Mouse (Mus musculus) forebrain, embryonic 13.5 days (tissue): ENCODE data around the gene Klhl42. TPM values are rescaled to one million over a fixed set of nuclear protein-coding genes. Genes with fewer than 3 reads are reported as not detected.

ENCODE experiments used
- ATAC-seq: fragments of 200-750 bp; cut with Nextera tagmentation; 2 replicates; pipeline ENCODE4 v1.8.0; 2017
- H3K27ac ChIP-seq: fragments of 300-500 bp; sonication (generic); 2 replicates; pipeline ENCODE4 v1.5.1; 2015; ENCODE audit warnings: inconsistent platforms, mild to moderate bottlenecking, moderate library complexity
- H3K27me3 ChIP-seq: fragments of 300-500 bp; sonication (generic); 2 replicates; pipeline ENCODE4 v1.6.1; 2015; ENCODE audit warnings: mild to moderate bottlenecking, inconsistent platforms
- H3K36me3 ChIP-seq: fragments of 300-500 bp; sonication (generic); 2 replicates; pipeline ENCODE4 v1.6.1; 2015; ENCODE audit warnings: mild to moderate bottlenecking, inconsistent platforms; ENCODE audit not compliant: poor library complexity, severe bottlenecking
- H3K4me1 ChIP-seq: fragments of 300-500 bp; sonication (generic); 2 replicates; pipeline ENCODE4 v1.6.1; 2015; ENCODE audit warnings: inconsistent platforms
- H3K4me2 ChIP-seq: fragments of 300-500 bp; sonication (generic); 2 replicates; pipeline ENCODE4 v1.6.1; 2015; ENCODE audit warnings: inconsistent platforms, mild to moderate bottlenecking, moderate library complexity
- H3K4me3 ChIP-seq: fragments of 300-500 bp; sonication (generic); 2 replicates; pipeline ENCODE4 v1.5.1; 2015; ENCODE audit warnings: mild to moderate bottlenecking, inconsistent platforms
- H3K9ac ChIP-seq: fragments of 300-500 bp; sonication (generic); 2 replicates; pipeline ENCODE4 v1.6.1; 2015; ENCODE audit warnings: mild to moderate bottlenecking, inconsistent platforms
- H3K9me3 ChIP-seq: fragments of 300-500 bp; sonication (generic); replicated peaks from 2 replicates; pipeline ENCODE4 v1.6.1; 2016; ENCODE audit warnings: inconsistent platforms
- WGBS: fragments of 180-500 bp; shearing (Covaris S2); methylation state at CpG from one replicate; pipeline ENCODE4 v1.1.7; 2015; 5-methylcytosine and 5-hydroxymethylcytosine counted together
- polyA plus RNA-seq: library from polyadenylated mRNA; unstranded; fragments of >200 nt; fragmentation: Nextera tagmentation; extraction: Ambion mirVana; gene quantifications from 2 replicates; pipeline ENCODE4 v1.2.1, GENCODE M21; 2015

The Klhl42 gene
- polyA plus RNA-seq, 1 experiment from 2014 or later = 4.0 TPM

- no peaks in the 10 kb centered on the region for H3K27me3 ChIP-seq
- H3K36me3 ChIP-seq = no peaks in the 10 kb centered on the region
- no peak for ATAC-seq
- no peak overlapping the region for H3K27ac ChIP-seq
- no peak overlapping the region for H3K4me2 ChIP-seq
- no peak overlapping the region for H3K4me3 ChIP-seq
- 83% methylated on average over 3 of the region's 3 CpGs for WGBS
- H3K4me1 ChIP-seq = no peaks in the 10 kb centered on the region
- no peaks in the 10 kb centered on the region for H3K9me3 ChIP-seq
- H3K9ac ChIP-seq = no peak overlapping the region
These were observed 27.0 kb downstream of the Klhl42 start for GRCm38 (mm10) chr6:147118190-147118589.

- WGBS = 46% methylated on average over 6 of the region's 6 CpGs
- H3K9me3 ChIP-seq = no peaks in the 10 kb centered on the region
- H3K4me3 ChIP-seq = no peak overlapping the region
- no peak overlapping the region for H3K27ac ChIP-seq
- H3K4me1 ChIP-seq = no peaks in the 10 kb centered on the region
- no peak for ATAC-seq
- no peak overlapping the region for H3K4me2 ChIP-seq
- H3K27me3 ChIP-seq = no peaks in the 10 kb centered on the region
- H3K36me3 ChIP-seq = no peaks in the 10 kb centered on the region
- H3K9ac ChIP-seq = no peak overlapping the region
These were observed 30.1 kb downstream of the Klhl42 start for GRCm38 (mm10) chr6:147121320-147121719.

GRCm38 (mm10) chr6:147127239-147127638 lies 36.1 kb downstream of the Klhl42 start:
- 86% methylated on average over 10 of the region's 10 CpGs for whole genome bisulfite sequencing
- Histone ChIP-seq H3K36me3 (no peaks in the 10 kb centered on the region), H3K27ac (no peak overlapping the region), H3K4me2 (no peak overlapping the region), H3K9me3 (no peaks in the 10 kb centered on the region), H3K4me3 (no peak overlapping the region), H3K4me1 (no peaks in the 10 kb centered on the region), H3K9ac (no peak overlapping the region), H3K27me3 (no peaks in the 10 kb centered on the region)
- ATAC-seq = no peak

GRCm38 (mm10) chr6:147138260-147138659 lies 47.1 kb downstream of the Klhl42 start:
- 90% methylated on average over 3 of the region's 3 CpGs for WGBS
- H3K9ac ChIP-seq = no peak overlapping the region
- H3K9me3 ChIP-seq = no peaks in the 10 kb centered on the region; the same call in 1 of the 2 replicates
- H3K27ac ChIP-seq = no peak overlapping the region
- H3K4me1 ChIP-seq = no peaks in the 10 kb centered on the region
- H3K36me3 ChIP-seq = no peaks in the 10 kb centered on the region
- H3K4me2 ChIP-seq = no peak overlapping the region
- no peak for ATAC-seq
- H3K27me3 ChIP-seq = no peaks in the 10 kb centered on the region
- no peak overlapping the region for H3K4me3 ChIP-seq

- Histone ChIP-seq H3K36me3 (no peaks in the 10 kb centered on the region), H3K27ac (no peak overlapping the region), H3K9ac (no peak overlapping the region), H3K4me3 (no peak overlapping the region), H3K4me2 (no peak overlapping the region), H3K9me3 (no peaks in the 10 kb centered on the region), H3K27me3 (no peaks in the 10 kb centered on the region), H3K4me1 (peaks cover 6% of the 10 kb centered on the region)
- WGBS = 96% methylated on average over 7 of the region's 7 CpGs
- no peak for ATAC-seq
These were observed 49.5 kb downstream of the Klhl42 start for GRCm38 (mm10) chr6:147140600-147141154.

- WGBS = 90% methylated on average over 5 of the region's 5 CpGs
These were observed 53.5 kb downstream of the Klhl42 start for GRCm38 (mm10) chr6:147144664-147145063.

GRCm38 (mm10) chr6:147145277-147145676 lies 54.1 kb downstream of the Klhl42 start:
- H3K9me3 ChIP-seq = no peaks in the 10 kb centered on the region
- no peak overlapping the region for H3K9ac ChIP-seq
- peak; percentile 94 for ATAC-seq
- no peaks in the 10 kb centered on the region for H3K27me3 ChIP-seq
- H3K27ac ChIP-seq = no peak overlapping the region
- WGBS = 28% methylated on average over 2 of the region's 2 CpGs
- H3K36me3 ChIP-seq = no peaks in the 10 kb centered on the region
- peaks cover 6% of the 10 kb centered on the region for H3K4me1 ChIP-seq
- H3K4me2 ChIP-seq = no peak overlapping the region
- no peak overlapping the region for H3K4me3 ChIP-seq

More at GRCm38 (mm10) chr6:147144664-147145063, 53.5 kb downstream of the Klhl42 start:
- Histone ChIP-seq H3K9ac (no peak overlapping the region), H3K4me1 (peaks cover 6% of the 10 kb centered on the region), H3K9me3 (no peaks in the 10 kb centered on the region), H3K4me3 (no peak overlapping the region), H3K27me3 (no peaks in the 10 kb centered on the region), H3K4me2 (no peak overlapping the region), H3K27ac (no peak overlapping the region), H3K36me3 (no peaks in the 10 kb centered on the region)
- no peak for ATAC-seq

- no peak for ATAC-seq
- H3K4me1 ChIP-seq = peaks cover 6% of the 10 kb centered on the region
These were observed 54.6 kb downstream of the Klhl42 start for GRCm38 (mm10) chr6:147145753-147146152.

GRCm38 (mm10) chr6:147151069-147151468 lies 59.9 kb downstream of the Klhl42 start:
- Histone ChIP-seq H3K4me3 (no peak overlapping the region), H3K4me1 (no peaks in the 10 kb centered on the region), H3K27ac (no peak overlapping the region), H3K9me3 (no peaks in the 10 kb centered on the region), H3K27me3 (no peaks in the 10 kb centered on the region), H3K4me2 (no peak overlapping the region), H3K9ac (no peak overlapping the region), H3K36me3 (no peaks in the 10 kb centered on the region)
- 87% methylated on average over 6 of the region's 6 CpGs for WGBS
- no peak for ATAC-seq

More at GRCm38 (mm10) chr6:147145753-147146152, 54.6 kb downstream of the Klhl42 start:
- H3K27ac ChIP-seq = no peak overlapping the region
- H3K36me3 ChIP-seq = no peaks in the 10 kb centered on the region
- 68% methylated on average over 10 of the region's 10 CpGs for WGBS
- no peak overlapping the region for H3K9ac ChIP-seq
- H3K9me3 ChIP-seq = no peaks in the 10 kb centered on the region
- no peak overlapping the region for H3K4me2 ChIP-seq
- H3K4me3 ChIP-seq = no peak overlapping the region
- no peaks in the 10 kb centered on the region for H3K27me3 ChIP-seq

- no peak for ATAC-seq
- no peak overlapping the region for H3K4me3 ChIP-seq
- no peak overlapping the region for H3K27ac ChIP-seq
- no peaks in the 10 kb centered on the region for H3K4me1 ChIP-seq
- H3K27me3 ChIP-seq = no peaks in the 10 kb centered on the region
- H3K4me2 ChIP-seq = no peak overlapping the region
- H3K9me3 ChIP-seq = no peaks in the 10 kb centered on the region
- no peaks in the 10 kb centered on the region for H3K36me3 ChIP-seq
- H3K9ac ChIP-seq = no peak overlapping the region
These were observed 60.7 kb downstream of the Klhl42 start for GRCm38 (mm10) chr6:147151839-147152238.

- WGBS = 82% methylated on average over 7 of the region's 7 CpGs
- no peaks in the 10 kb centered on the region for H3K4me1 ChIP-seq
- ATAC-seq = no peak
These were observed 63.9 kb downstream of the Klhl42 start for GRCm38 (mm10) chr6:147155085-147155484.

GRCm38 (mm10) chr6:147161818-147162584 lies 70.8 kb downstream of the Klhl42 start:
- Histone ChIP-seq H3K27me3 (no peaks in the 10 kb centered on the region), H3K4me1 (no peaks in the 10 kb centered on the region), H3K27ac (no peak overlapping the region), H3K9me3 (no peaks in the 10 kb centered on the region; the same call in 1 of the 2 replicates), H3K9ac (no peak overlapping the region), H3K4me2 (no peak overlapping the region), H3K36me3 (no peaks in the 10 kb centered on the region), H3K4me3 (no peak overlapping the region)
- 80% methylated on average over 5 of the region's 5 CpGs for WGBS
- no peak for ATAC-seq

More at GRCm38 (mm10) chr6:147155085-147155484, 63.9 kb downstream of the Klhl42 start:
- Histone ChIP-seq H3K36me3 (no peaks in the 10 kb centered on the region), H3K4me3 (no peak overlapping the region), H3K9ac (no peak overlapping the region), H3K27ac (no peak overlapping the region), H3K4me2 (no peak overlapping the region), H3K27me3 (no peaks in the 10 kb centered on the region), H3K9me3 (no peaks in the 10 kb centered on the region)
